Mouse (Mus musculus): Measurements from ENCODE around the gene Slc39a11.

Slc39a11 gene

DNA sequence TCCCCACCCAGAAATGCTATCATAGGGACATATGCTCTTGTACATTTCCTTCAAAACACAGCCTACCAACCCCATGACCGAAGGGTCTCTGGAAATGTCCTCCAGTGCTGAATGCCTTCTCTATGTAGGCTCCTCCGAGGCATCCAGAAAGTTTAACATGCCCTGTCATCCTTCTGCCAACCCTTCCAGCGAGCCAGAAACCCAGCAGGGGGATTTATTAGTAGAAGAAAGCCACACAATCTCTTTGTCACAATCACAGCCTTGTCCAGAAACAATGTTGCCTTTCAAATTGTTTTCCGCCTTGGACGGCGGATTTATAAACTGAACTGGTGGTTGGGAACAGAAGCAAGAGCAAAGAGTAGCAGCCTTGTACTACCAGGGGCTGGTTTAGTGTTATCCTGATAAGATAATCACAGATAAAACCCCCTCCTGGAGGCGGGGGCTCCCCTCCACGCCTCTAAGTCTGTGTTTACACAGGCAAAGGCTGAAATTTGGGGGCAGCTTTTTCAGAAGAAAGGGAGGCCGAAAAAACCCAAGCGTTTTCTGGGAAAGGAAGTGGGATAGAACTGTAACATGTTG is 372.8 kb downstream of the Slc39a11 start:
- in situ Hi-C loops (cut with MboI; ENCODE audit: unreplicated experiment in 2 of 2) = no loop called here

DNA sequence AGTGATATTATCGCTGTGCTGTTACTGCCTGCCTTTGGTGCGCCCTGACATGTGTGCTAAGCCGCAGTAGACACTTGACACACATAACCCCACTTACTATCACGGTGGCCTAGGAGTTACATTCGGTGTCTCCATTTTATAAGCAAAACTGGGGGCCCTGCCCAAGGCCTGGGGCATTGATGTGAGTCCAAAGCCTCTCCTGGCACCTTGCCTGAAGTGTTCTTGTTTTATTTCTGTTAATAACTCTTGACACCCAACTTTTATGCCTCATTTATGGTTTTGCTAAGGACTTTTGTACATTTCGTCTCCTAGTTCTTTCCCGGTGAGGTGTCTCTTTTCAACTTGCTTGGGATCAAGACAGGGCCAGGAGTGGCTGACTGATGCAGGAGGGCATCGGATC is 373.4 kb downstream of the Slc39a11 start:
- in situ Hi-C loops (cut with MboI; ENCODE audit: unreplicated experiment in 2 of 2) = no loop called here

DNA sequence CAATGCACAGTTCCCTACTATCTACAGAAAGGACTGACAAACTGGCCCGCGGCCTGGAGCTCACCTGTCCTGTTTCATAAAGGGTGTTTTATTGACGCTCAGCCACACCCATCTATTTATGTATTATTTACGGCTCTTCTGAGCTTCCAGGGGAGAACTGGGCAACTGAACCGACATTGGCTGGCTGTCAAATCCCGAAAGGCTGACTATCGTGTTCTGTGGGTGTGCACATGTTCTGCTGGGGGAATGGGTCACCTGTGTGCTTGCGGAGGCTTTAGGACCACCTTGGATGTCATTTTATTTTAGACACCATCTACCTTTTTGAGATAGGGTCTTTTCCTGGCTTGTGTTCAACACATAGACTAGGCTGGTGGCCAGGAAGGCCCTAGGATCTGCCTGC is 375.8 kb downstream of the Slc39a11 start:
- in situ Hi-C loops (cut with MboI; ENCODE audit: unreplicated experiment in 2 of 2) = no loop called here

DNA sequence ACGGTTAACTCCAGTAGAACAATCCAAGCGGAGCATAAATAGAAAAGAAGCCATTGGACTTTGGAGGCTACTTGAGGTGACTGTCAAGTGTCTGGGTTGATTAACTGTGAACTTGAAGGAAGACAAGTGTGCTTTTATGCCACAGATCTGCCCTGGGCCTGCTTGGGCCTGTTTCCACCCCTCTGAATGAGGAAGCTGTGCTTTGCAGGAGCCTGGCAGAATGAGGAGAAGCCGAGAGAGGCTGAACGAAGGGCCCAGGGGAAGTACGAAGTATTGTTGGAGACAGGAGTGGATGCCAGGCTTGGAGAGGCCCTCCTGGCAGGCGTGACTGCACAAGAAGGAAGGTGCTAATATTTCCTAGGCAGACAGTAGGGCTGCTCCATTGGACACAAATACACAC is 378.0 kb downstream of the Slc39a11 start:
- in situ Hi-C loops (cut with MboI; ENCODE audit: unreplicated experiment in 2 of 2) = no loop called here

DNA sequence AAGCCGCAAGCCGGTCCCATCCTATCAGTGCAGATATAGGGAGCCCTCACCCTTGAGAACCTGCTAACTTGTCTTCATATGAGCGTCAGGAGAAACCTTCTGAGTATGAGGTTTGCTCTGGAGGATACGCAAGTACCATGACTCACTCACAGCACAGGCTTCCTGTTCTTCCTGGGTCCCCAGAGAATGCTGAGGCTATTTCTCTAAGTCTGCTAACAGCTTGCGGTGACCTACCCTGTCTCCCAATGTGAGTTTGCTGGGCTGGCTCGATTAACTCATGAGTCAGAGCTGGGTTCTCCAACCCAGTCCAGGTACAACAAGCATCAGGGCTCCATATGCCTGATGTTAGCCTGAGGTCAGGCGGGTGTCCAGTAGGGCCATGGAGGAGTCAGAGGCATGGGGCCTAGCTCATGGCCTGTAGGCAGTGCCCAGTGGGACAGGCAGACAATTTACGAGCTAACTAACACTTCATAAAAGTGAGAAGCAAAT is 381.0 kb downstream of the Slc39a11 start:
- in situ Hi-C loops (cut with MboI; ENCODE audit: unreplicated experiment in 2 of 2) = no loop called here

DNA sequence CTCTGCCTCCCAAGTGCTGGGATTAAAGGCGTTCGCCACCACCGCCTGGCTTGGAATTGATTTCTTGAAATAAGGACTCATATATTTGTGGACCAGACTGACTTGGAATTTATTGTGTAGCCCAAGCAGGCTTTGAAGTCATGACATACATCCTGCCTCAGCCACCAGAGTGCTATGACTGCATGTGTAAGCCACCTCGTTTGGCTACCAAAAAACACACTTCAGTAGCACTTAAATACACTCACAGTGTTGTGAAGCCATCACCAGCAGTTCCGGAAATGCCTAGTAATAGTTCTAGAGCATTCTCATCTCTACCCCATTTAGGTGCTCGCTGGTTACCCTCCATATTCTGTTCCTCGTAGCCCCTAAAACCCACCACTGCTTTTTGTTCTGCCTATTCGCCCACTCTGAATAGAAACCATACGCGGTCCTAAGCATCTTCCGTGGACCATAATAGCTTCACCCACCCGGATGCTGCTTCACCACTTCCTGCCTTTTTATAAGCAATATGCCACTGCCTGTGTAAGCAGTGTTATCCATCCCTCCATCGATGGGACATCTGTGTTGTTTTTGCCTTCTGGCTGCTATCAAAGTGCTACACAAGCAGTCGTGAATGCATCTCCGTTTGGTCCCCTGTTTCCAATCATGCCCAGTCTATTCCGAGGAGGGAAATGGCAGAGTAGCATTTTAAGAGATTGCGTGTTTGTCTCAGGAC is 382.2 kb downstream of the Slc39a11 start:
- in situ Hi-C loops (cut with MboI; ENCODE audit: unreplicated experiment in 2 of 2) = no loop called here

DNA sequence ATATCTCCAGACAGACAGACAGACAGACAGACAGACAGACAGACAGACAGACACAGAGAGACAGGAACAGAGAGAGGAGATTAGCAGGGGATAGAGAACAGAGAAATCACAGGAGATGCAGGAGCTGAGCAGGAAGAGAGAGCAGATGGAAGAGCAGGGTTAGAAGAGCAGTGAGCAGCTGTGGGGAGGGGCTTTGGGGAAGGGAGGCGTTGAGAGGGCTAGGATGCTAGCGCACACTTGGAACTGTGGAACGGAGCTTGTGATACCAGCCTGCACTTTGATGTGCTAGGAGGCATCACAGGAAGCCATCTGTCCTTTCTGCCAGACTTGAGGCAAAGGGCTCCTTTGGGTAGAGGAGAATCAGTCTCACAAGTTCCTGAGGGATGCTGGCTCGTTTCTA is 383.2 kb downstream of the Slc39a11 start:
- in situ Hi-C loops (cut with MboI; ENCODE audit: unreplicated experiment in 2 of 2) = no loop called here

DNA sequence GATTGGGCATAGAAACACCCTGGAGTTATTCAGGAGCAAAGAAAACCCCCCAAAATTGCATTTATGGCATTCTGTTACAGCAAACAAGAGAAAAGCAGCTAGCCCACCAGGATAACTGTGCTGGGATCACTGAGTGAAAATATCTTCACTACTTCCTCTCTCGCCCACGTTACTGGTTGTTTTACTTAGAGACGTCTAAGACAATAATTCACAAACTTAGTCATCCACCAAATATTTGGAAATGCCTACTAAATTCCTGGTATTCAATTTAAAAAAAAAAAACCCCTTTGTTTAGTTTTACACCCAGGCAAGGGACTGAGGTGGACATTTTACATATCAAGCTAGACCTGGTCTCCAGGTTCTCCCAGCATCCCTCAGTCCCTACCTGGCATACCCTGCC is 384.3 kb downstream of the Slc39a11 start:
- in situ Hi-C loops (cut with MboI; ENCODE audit: unreplicated experiment in 2 of 2) = no loop called here

DNA sequence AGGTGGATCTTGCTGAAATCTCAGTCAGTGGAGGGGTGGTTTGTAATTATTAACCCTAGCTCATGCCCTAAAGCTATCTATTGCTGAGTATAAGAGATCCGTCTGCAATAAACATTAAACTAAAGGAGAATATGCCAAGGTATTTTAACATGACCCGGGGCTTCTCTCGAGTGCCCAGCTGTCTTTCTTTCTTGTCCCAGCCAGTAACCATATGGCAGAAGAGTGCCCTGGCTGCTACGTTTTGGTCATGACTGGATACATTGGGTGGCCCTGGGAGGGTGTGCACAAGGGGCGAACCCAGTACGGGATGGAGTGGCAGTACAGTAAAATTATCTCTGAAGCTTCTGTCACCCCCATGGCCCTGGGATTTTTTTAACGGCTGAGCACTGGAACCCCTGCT is 385.9 kb downstream of the Slc39a11 start:
- in situ Hi-C loops (cut with MboI; ENCODE audit: unreplicated experiment in 2 of 2) = no loop called here

DNA sequence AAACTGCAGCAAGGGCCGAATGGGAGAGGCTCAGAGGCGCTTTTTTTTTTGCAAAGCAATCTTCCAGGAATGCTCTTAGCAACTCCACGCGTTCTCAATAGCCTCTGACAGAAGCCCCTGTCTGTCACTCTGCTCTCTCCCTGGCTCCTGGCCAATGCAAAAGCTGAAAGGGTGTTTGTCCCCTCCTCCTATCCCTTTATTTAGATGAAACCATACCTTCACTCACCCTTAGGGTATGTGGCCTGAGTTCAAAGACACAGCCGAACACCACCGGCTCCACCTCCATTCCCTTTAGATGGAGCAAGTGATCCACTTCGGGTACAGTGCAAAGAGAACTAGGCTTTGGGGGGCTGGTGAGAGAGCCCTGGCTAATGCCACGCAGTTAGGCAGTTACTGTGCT is 387.8 kb downstream of the Slc39a11 start:
- in situ Hi-C loops (cut with MboI; ENCODE audit: unreplicated experiment in 2 of 2) = no loop called here

DNA sequence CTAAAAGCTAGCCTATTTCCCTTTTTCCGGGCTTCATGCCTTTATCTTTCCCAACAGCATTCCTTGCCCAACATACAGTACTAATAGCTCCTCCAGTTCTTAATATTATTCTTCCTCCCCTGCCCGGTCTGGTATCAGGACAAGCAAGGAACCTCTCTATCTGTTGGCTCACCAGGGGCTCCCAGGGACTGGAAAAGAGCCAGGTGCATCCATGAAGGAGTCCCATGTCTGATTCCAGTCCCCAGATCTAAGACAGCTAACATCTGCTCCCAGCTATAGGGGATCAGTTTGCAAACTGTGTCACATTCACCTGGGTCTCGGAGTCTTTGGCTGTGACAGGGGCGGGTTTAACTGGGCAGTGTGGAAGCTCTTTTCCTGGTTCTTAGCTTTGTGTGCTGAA is 388.5 kb downstream of the Slc39a11 start:
- in situ Hi-C loops (cut with MboI; ENCODE audit: unreplicated experiment in 2 of 2) = no loop called here

DNA sequence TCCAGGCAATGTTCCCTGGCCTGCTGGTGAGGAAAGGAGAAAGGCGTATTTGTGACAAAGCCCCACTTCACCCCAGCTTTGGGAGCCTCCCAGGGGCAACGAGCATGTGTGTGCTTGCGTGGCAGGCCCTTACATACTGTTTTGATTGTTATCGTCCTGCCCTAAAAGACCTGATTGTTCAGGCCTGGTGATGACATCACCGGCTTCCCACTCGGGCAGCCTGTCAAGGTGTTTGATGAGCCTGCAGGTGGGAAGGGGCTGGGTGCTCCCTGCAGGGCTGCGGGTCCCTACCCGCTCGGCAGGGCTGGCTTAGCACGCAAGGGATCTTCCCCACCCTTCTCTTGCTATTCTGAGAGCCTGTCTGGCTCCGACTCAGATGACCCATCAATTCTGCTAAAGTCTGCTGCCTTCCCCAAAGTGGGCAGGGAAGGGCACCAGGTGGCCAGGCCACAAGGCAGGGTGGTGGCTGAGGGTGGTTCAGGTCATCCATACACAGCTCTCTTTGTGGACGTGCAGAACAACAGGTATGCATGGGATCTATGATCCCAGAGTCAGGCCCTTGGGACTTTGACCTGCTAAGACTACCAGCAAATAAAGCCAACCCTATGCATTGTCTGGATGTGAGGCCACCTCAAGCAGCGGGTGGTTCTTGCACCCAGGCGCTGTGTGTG is 390.0 kb downstream of the Slc39a11 start:
- in situ Hi-C loops (cut with MboI; ENCODE audit: unreplicated experiment in 2 of 2) = no loop called here

DNA sequence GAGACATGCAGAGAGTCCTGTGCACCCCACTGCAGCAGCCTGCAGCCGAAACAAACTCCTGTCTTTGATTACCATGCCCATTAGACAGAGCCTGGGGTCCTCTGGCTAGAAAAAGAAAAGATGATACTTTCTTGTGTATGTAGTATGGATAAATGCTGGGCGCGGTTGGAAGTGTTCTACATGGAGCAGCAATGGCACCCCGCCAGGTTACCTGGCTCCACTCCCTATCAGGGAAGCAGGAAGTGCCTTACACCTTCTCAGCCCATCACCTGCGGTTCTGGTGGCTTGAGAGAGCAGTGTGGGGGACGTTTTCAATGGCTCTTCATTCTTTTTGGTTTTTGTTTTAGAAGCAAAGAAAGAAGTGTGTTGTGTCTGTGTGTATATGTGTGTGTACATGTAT is 391.9 kb downstream of the Slc39a11 start:
- in situ Hi-C loops (cut with MboI; ENCODE audit: unreplicated experiment in 2 of 2) = no loop called here

DNA sequence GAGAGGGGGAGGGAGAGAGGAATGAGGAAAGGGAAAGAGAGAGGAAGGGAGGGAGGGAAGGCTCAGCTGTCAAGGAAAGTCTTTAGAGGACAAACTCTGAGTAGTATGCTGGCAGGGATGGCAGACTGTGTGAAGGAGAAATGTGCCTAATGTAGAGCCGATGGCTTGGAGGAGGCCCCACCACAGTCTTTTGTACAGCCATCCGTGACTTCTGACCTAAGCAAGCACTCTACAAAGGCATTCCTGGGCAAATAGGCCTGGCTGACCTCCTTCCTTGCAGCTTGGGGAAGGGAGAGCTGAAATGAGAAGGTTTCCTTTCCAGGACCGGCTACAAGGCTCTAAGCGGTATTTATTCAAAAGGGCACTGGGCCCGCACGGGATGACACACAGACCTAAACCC is 395.2 kb downstream of the Slc39a11 start:
- in situ Hi-C loops (cut with MboI; ENCODE audit: unreplicated experiment in 2 of 2) = no loop called here

DNA sequence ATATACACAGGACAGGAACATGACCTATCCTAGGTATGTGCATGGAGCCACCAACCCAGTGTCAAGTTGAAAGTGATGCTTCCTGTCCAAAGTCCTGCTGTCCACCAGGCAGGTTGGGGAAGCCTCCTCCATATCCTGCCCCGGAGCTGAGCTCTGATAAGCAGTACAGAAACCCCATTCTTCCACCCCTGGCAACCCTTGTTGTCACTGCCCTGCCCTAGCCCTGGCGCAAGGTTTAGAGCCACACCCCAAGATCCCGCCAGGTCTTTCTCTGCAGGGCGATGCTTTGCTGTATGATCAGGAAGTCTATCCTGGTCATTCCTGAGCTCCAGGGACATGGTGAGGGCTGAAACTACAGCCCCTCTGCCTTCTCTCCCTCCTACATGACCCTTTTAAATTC is 396.7 kb downstream of the Slc39a11 start:
- in situ Hi-C loops (cut with MboI; ENCODE audit: unreplicated experiment in 2 of 2) = no loop called here

DNA sequence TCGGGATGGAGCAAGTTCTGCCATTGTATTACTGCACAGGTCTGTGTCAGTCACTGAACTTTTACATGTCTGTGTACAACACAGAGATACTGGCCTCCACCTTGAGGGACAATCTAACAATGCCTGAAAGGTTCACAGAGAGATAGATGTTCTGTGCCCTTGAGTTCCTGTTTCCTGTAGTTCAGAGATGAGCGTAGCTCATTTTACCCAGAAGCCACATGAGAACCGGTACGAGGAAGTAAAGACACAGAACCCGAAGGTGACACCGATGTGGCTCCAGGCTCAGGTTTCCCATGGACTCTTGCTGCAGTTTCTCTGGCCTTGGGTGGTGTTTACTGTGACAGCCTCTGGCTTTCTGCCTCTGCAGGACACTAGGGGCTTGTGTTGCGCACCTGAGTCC is 398.7 kb downstream of the Slc39a11 start:
- in situ Hi-C loops (cut with MboI; ENCODE audit: unreplicated experiment in 2 of 2) = no loop called here

DNA sequence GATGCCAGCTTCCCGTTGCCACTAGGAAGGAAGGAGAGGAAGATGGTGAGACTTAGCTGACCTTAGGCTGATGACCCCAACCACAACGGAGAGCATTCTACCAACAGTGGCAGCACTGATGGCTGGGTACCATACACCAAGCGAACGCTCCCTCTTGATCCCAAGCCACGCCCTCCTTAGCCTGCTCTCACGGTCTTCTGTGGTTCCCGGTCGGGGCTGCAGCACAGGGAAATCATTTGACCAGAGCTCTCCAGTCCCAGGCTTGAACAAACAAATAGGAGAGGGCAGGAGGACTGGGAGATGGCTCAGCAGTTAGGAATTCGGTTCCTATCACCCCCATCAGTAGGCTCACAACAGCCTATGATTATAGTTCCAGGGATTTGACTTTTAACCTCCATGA is 403.4 kb downstream of the Slc39a11 start:
- in situ Hi-C loops (cut with MboI; ENCODE audit: unreplicated experiment in 2 of 2) = no loop called here

DNA sequence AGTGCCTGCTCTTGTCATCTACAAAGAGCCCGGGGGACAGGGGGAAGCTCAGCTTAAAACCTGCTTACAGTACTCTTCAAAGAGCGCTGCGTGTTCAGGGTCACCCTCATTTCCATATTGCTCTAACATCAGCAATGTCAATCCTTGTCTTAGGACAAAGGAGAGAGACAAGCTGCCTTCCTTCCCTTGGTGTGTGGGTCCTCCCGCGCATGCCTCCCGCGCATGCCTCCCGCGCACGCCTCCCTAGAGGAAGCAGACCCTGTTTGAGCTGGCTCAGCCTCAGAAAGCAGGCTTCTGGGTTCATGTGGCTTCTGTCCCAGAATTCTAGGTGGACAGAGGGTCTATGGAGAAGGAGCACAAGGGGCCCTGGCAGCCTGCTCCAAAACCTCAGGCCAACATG is 404.2 kb downstream of the Slc39a11 start:
- in situ Hi-C loops (cut with MboI; ENCODE audit: unreplicated experiment in 2 of 2) = no loop called here

DNA sequence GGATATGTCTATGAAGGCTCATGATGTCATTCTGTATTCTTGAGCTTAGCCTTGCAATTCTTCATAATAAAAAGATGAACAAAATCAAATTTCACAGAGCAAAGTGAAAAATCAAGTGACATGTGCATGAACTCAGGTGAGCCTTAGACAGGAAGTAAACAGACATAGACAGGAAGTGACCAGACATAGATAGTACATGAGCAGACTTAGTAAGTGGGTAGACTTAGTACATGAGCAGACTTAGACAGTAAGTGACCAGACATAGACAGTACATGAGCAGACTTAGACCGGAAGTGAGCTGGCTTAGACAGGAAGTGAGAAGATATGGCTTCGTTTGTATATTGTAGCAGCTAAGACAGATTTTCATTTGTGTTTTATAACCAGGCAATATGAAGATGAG is 415.4 kb downstream of the Slc39a11 start:
- in situ Hi-C loops (cut with MboI; ENCODE audit: unreplicated experiment in 2 of 2) = no loop called here

DNA sequence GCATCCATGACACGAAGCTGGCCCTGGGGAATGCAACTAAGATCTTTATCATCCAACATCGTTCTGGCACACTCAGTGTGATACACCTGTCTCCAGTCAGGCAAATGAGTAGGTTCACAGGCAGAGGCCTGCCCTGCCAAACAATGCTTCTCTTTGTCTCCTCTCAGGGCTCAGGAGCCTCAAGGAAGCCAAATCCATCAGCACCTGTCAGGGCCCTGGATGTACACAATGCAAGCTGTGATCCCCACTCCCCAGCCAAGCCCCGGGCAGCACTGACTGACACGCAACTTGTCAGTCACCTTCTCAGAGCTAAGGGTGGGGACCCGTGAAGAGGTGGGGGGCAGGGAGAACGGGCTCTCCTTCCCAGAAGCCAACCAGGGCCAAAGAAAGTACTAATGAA is 417.8 kb downstream of the Slc39a11 start:
- in situ Hi-C loops (cut with MboI; ENCODE audit: unreplicated experiment in 2 of 2) = no loop called here

DNA sequence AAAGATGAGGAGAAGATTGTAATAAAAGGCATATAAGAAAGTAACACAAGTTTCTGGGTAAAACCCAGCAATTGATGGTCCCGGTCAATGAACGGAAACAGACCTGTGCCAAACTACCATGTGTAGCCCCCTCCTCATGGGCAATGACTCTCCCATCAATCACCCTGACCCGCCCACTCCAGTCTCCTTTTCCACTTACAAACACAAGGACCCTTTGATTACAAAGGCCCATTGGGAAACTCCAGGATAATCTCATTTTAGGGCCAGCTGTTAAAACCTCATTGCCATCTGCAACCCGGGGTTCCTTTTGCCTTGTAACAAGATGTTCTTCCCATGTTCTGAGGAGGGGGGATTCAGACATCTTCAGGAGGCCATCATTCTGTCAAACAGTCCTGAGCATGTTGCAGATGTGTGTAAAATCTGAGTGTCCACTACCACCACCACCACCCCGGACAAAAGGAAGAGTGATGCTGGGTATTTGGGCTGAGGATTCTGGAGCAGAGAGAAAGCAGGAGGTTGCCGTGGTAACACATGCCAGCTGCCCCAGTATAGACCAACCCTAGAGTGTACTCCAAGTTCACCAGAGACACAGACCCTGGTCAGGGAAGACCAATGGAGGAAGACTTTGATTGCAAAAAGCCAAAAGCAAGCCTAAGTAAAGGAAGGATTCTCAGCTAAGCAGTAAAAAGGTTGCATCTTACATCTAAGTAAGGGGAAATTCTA is 419.3 kb downstream of the Slc39a11 start:
- in situ Hi-C loops (cut with MboI; ENCODE audit: unreplicated experiment in 2 of 2) = no loop called here

Measured in v-Abl transformed pro-B cells (cell line).